Mouse (Mus musculus) heart, embryonic 13.5 days (tissue): ENCODE results near the gene Rtel1. TPM values are rescaled to one million over a fixed set of nuclear protein-coding genes. Genes with fewer than 3 reads are reported as not detected.

Experiments used
- ATAC-seq: fragments of 200-750 bp; cut with Nextera tagmentation; 2 replicates; pipeline ENCODE4 v1.8.0; 2017; ENCODE audit warnings: moderate TSS enrichment; ENCODE audit not compliant: insufficient number of reproducible peaks, low FRiP score, low TSS enrichment; ENCODE audit errors: extremely low read depth
- H3K27ac ChIP-seq: fragments of 300-500 bp; sonication (generic); replicated peaks from 2 replicates; pipeline ENCODE4 v1.5.1; 2015; ENCODE audit warnings: moderate library complexity, mild to moderate bottlenecking, inconsistent platforms
- H3K27me3 ChIP-seq: fragments of 300-500 bp; sonication (generic); replicated peaks from 2 replicates; pipeline ENCODE4 v1.6.1; 2015; ENCODE audit warnings: mild to moderate bottlenecking, inconsistent platforms
- H3K36me3 ChIP-seq: fragments of 300-500 bp; sonication (generic); 2 replicates; pipeline ENCODE4 v1.6.1; 2015; ENCODE audit warnings: mild to moderate bottlenecking, inconsistent platforms
- H3K4me1 ChIP-seq: fragments of 300-500 bp; sonication (generic); 2 replicates; pipeline ENCODE4 v1.6.1; 2015; ENCODE audit warnings: inconsistent platforms
- H3K4me2 ChIP-seq: fragments of 300-500 bp; sonication (generic); 2 replicates; pipeline ENCODE4 v1.6.1; 2015; ENCODE audit warnings: inconsistent platforms, mild to moderate bottlenecking, moderate library complexity
- H3K4me3 ChIP-seq: fragments of 300-500 bp; sonication (generic); 2 replicates; pipeline ENCODE4 v1.5.1; 2015; ENCODE audit warnings: moderate library complexity, mild to moderate bottlenecking, inconsistent platforms
- H3K9ac ChIP-seq: fragments of 300-500 bp; sonication (generic); 2 replicates; pipeline ENCODE4 v1.6.1; 2015; ENCODE audit warnings: inconsistent platforms, mild to moderate bottlenecking, moderate library complexity
- H3K9me3 ChIP-seq: fragments of 300-500 bp; sonication (generic); 2 replicates; pipeline ENCODE4 v1.6.1; 2016; ENCODE audit warnings: inconsistent platforms
- WGBS: fragments of 180-500 bp; shearing (Covaris S2); methylation state at CpG from one replicate; pipeline ENCODE4 v1.1.7; 2015; ENCODE audit warnings: mixed read lengths; 5-methylcytosine and 5-hydroxymethylcytosine counted together
- polyA plus RNA-seq: library from polyadenylated mRNA; unstranded; fragments of >200 nt; fragmentation: Nextera tagmentation; extraction: Ambion mirVana; gene quantifications from 2 replicates; pipeline ENCODE4 v1.2.1, GENCODE M21; 2015

The Rtel1 gene
- polyA plus RNA-seq, 1 experiment from 2014 or later, result 26.5 TPM

- 91% methylated on average over 5 of the region's 5 CpGs for WGBS
Observed at GRCm38 (mm10) chr2:181378701-181379100, 59.2 kb downstream of the Rtel1 start.

GRCm38 (mm10) chr2:181379778-181380177, 60.2 kb downstream of the Rtel1 start, which contains the start of gene Lime1:
Lime1 (plus strand) TSS chr2:181380078.
- ATAC-seq, result no peak
- 93% methylated on average over 12 of the region's 12 CpGs for WGBS
- H3K9ac ChIP-seq, result no peak within 1 kb of the TSS

More at GRCm38 (mm10) chr2:181378701-181379100, 59.2 kb downstream of the Rtel1 start:
- no peak for ATAC-seq
- Histone ChIP-seq H3K9me3 (no peaks in the 10 kb centered on the region), H3K27me3 (no peaks in the 10 kb centered on the region), H3K4me3 (no peak overlapping the region), H3K36me3 (peaks cover 57% of the 10 kb centered on the region), H3K4me2 (no peak overlapping the region), H3K4me1 (peaks cover 3% of the 10 kb centered on the region; the same call in 1 of the 2 replicates), H3K27ac (no peak overlapping the region), H3K9ac (no peak overlapping the region)

GRCm38 (mm10) chr2:181380251-181380650, 60.7 kb downstream of the Rtel1 start:
- no peak overlapping the region for H3K9ac ChIP-seq
- no peak overlapping the region for H3K4me2 ChIP-seq
- no peak overlapping the region for H3K27ac ChIP-seq
- no peak for ATAC-seq
- no peaks in the 10 kb centered on the region for H3K9me3 ChIP-seq
- WGBS, result 76% methylated on average over 5 of the region's 5 CpGs
- no peak overlapping the region for H3K4me3 ChIP-seq
- peaks cover 72% of the 10 kb centered on the region for H3K36me3 ChIP-seq
- peaks cover 7% of the 10 kb centered on the region; the same call in 1 of the 2 replicates for H3K4me1 ChIP-seq
- H3K27me3 ChIP-seq, result no peaks in the 10 kb centered on the region

More at GRCm38 (mm10) chr2:181379778-181380177, 60.2 kb downstream of the Rtel1 start, which contains the start of gene Lime1:
- no peak within 1 kb of the TSS for H3K4me3 ChIP-seq
- H3K9me3 ChIP-seq, result no peaks in the 10 kb centered on the region
- H3K27ac ChIP-seq, result no peak within 1 kb of the TSS
- no peaks in the 10 kb centered on the region for H3K27me3 ChIP-seq
- H3K36me3 ChIP-seq, result peaks cover 67% of the 10 kb centered on the region
- peaks cover 5% of the 10 kb centered on the region; the same call in 1 of the 2 replicates for H3K4me1 ChIP-seq
- no peak within 1 kb of the TSS for H3K4me2 ChIP-seq

GRCm38 (mm10) chr2:181381107-181381506, 61.6 kb downstream of the Rtel1 start:
- H3K9me3 ChIP-seq, result no peaks in the 10 kb centered on the region
- peaks cover 80% of the 10 kb centered on the region for H3K36me3 ChIP-seq

GRCm38 (mm10) chr2:181381631-181382306, 62.2 kb downstream of the Rtel1 start:
- H3K9me3 ChIP-seq, result no peaks in the 10 kb centered on the region
- no peaks in the 10 kb centered on the region for H3K27me3 ChIP-seq
- H3K9ac ChIP-seq, result no peak overlapping the region
- no peak overlapping the region for H3K4me2 ChIP-seq
- H3K27ac ChIP-seq, result no peak overlapping the region
- no peak overlapping the region for H3K4me3 ChIP-seq
- 84% methylated on average over 6 of the region's 6 CpGs for WGBS
- peaks cover 87% of the 10 kb centered on the region for H3K36me3 ChIP-seq
- ATAC-seq, result no peak; the same call in 1 of the 2 replicates
- H3K4me1 ChIP-seq, result peaks cover 12% of the 10 kb centered on the region

More at GRCm38 (mm10) chr2:181381107-181381506, 61.6 kb downstream of the Rtel1 start:
- Histone ChIP-seq H3K4me1 (peaks cover 12% of the 10 kb centered on the region), H3K27me3 (no peaks in the 10 kb centered on the region), H3K9ac (no peak overlapping the region), H3K4me3 (no peak overlapping the region), H3K4me2 (no peak overlapping the region), H3K27ac (no peak overlapping the region)
- ATAC-seq, result no peak
- WGBS, result 90% methylated on average over 5 of the region's 5 CpGs

GRCm38 (mm10) chr2:181384463-181384862, 64.9 kb downstream of the Rtel1 start:
- Histone ChIP-seq H3K4me2 (no peak overlapping the region), H3K27ac (0 out of 2 replicates have a peak overlapping the region, but pooled peaks have one; percentile 17), H3K4me3 (no peak overlapping the region), H3K36me3 (peaks cover 87% of the 10 kb centered on the region), H3K9ac (no peak overlapping the region), H3K4me1 (peaks cover 9% of the 10 kb centered on the region; the same call in 1 of the 2 replicates), H3K9me3 (no peaks in the 10 kb centered on the region), H3K27me3 (no peaks in the 10 kb centered on the region)
- no peak for ATAC-seq
- WGBS, result 75% methylated on average over 7 of the region's 7 CpGs

GRCm38 (mm10) chr2:181384919-181385391, 65.4 kb downstream of the Rtel1 start:
- Histone ChIP-seq H3K9me3 (no peaks in the 10 kb centered on the region), H3K4me2 (no peak overlapping the region), H3K4me1 (peaks cover 9% of the 10 kb centered on the region; the same call in 1 of the 2 replicates), H3K27me3 (no peaks in the 10 kb centered on the region), H3K4me3 (no peak overlapping the region), H3K27ac (0 out of 2 replicates have a peak overlapping the region, but pooled peaks have one; percentile 17), H3K36me3 (peaks cover 85% of the 10 kb centered on the region), H3K9ac (no peak overlapping the region)
- WGBS, result 76% methylated on average over 4 of the region's 4 CpGs
- ATAC-seq, result no peak

GRCm38 (mm10) chr2:181385885-181386284, 66.3 kb downstream of the Rtel1 start:
- H3K36me3 ChIP-seq, result peaks cover 85% of the 10 kb centered on the region
- no peak overlapping the region for H3K4me2 ChIP-seq
- H3K9me3 ChIP-seq, result no peaks in the 10 kb centered on the region
- ATAC-seq, result no peak
- no peak overlapping the region for H3K4me3 ChIP-seq
- no peak overlapping the region for H3K9ac ChIP-seq
- 73% methylated on average over 3 of the region's 3 CpGs for WGBS
- H3K4me1 ChIP-seq, result peaks cover 9% of the 10 kb centered on the region; the same call in 1 of the 2 replicates
- no peaks in the 10 kb centered on the region for H3K27me3 ChIP-seq
- no peak overlapping the region for H3K27ac ChIP-seq

- Histone ChIP-seq H3K27me3 (no peaks in the 10 kb centered on the region), H3K36me3 (peaks cover 85% of the 10 kb centered on the region), H3K9me3 (no peaks in the 10 kb centered on the region), H3K4me2 (no peak overlapping the region), H3K4me1 (peaks cover 9% of the 10 kb centered on the region; the same call in 1 of the 2 replicates), H3K4me3 (no peak overlapping the region), H3K9ac (no peak overlapping the region), H3K27ac (no peak overlapping the region)
- 77% methylated on average over 3 of the region's 4 CpGs for WGBS
- no peak for ATAC-seq
Observed at GRCm38 (mm10) chr2:181386663-181387210, 67.2 kb downstream of the Rtel1 start.

GRCm38 (mm10) chr2:181390136-181390870, 70.8 kb downstream of the Rtel1 start:
- Histone ChIP-seq H3K4me1 (peaks cover 5% of the 10 kb centered on the region; the same call in 1 of the 2 replicates), H3K36me3 (peaks cover 70% of the 10 kb centered on the region), H3K27me3 (no peaks in the 10 kb centered on the region), H3K4me3 (no peak overlapping the region), H3K27ac (no peak overlapping the region), H3K4me2 (no peak overlapping the region), H3K9me3 (no peaks in the 10 kb centered on the region), H3K9ac (no peak overlapping the region)
- ATAC-seq, result no peak
- WGBS, result 75% methylated on average over 4 of the region's 4 CpGs

- no peak overlapping the region for H3K27ac ChIP-seq
- ATAC-seq, result no peak
- no peak overlapping the region for H3K4me2 ChIP-seq
- no peak overlapping the region for H3K4me3 ChIP-seq
- 0 out of 2 replicates have a peak, but pooled peaks cover 2% of the 10 kb centered on the region for H3K4me1 ChIP-seq
- no peaks in the 10 kb centered on the region for H3K27me3 ChIP-seq
- H3K9me3 ChIP-seq, result no peaks in the 10 kb centered on the region
- WGBS, result 89% methylated on average over 15 of the region's 15 CpGs
- H3K36me3 ChIP-seq, result peaks cover 69% of the 10 kb centered on the region
- H3K9ac ChIP-seq, result no peak overlapping the region
Observed at GRCm38 (mm10) chr2:181391022-181391421, 71.5 kb downstream of the Rtel1 start.
